Mouse (Mus musculus): ENCODE results near the gene Ppp1r10. TPM values are rescaled to one million over a fixed set of nuclear protein-coding genes. Genes with fewer than 3 reads are reported as not detected.
"Not testable (repeated sequence)": the region's sequence is repeated elsewhere in the genome, so short reads cannot be mapped to it uniquely, and the experiment has no call there.

Ppp1r10 gene
- polyA plus RNA-seq, 1 experiment from 2014 or later: 39.5 TPM

DNA sequence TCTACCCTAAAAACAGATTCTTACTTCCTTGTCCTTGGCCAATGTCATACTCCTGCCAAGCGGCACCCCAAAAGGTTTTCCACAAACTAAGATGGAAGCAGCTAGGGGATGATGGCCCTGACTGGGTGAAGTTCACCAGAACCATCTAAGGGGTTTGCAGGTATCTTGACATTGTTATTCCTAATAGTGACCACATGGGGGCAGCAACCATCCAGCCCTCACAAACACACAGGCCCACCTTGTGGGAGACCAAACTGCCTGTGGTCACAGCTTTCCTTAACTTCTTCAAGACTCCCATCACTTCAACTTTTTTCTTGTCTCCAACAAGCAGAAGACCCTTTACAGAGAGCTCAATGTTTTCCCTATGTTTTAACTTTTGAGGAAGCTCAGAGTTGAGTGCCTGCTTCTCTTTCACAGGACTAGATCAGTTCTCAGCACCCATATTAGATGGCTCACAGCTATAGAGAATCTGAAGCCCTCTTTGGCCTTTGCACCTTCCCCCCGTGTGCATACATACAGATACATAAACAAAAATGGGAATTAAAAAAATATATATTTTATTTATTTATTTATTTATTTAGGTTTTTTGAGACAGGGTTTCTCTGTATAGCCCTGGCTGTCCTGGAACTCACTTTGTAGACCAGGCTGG lies 21.6 kb downstream of the Ppp1r10 start:
- WGBS: 45% methylated on average over 2 of the region's 2 CpGs
- ATAC-seq (ENCODE audit: insufficient number of reproducible peaks, low FRiP score, low TSS enrichment, low read depth): no peak
- no peak overlapping the region for H3K27ac ChIP-seq (replicated peaks)
- H3K4me2 ChIP-seq (replicated peaks): no peak overlapping the region
- H3K4me1 ChIP-seq: no peaks in the 10 kb centered on the region
- H3K9ac ChIP-seq: no peak overlapping the region
- no peaks in the 10 kb centered on the region for H3K27me3 ChIP-seq
- no peaks in the 10 kb centered on the region for H3K9me3 ChIP-seq (replicated peaks)
- no peak overlapping the region for H3K4me3 ChIP-seq (replicated peaks)
- H3K36me3 ChIP-seq: no peaks in the 10 kb centered on the region

DNA sequence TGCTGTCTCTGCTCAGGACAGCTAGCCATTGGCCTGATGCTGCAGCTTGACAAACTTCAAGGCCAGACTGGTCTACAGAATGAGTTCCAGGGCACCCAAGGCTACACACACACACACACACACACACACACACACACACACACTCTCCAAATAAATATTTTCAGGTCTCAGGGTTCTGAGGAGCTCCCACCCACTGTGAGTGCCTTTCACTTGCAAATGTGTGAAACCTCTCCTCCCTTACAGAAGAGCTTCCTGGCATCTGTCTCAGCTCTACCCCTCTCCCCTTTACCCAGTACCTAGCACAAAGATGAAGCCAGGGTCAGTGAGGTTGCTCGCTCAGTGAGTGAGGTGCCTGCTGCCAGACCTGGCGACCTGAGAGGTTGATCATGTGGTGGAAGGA lies 22.9 kb downstream of the Ppp1r10 start:
- no peaks in the 10 kb centered on the region for H3K9me3 ChIP-seq (replicated peaks)
- H3K27ac ChIP-seq (replicated peaks): no peak overlapping the region
- H3K4me1 ChIP-seq: no peaks in the 10 kb centered on the region
- no peak overlapping the region for H3K4me2 ChIP-seq (replicated peaks)
- no peaks in the 10 kb centered on the region for H3K36me3 ChIP-seq
- 39% methylated on average over 2 of the region's 2 CpGs for WGBS
- no peak overlapping the region for H3K4me3 ChIP-seq (replicated peaks)
- ATAC-seq (ENCODE audit: insufficient number of reproducible peaks, low FRiP score, low TSS enrichment, low read depth): no peak
- no peaks in the 10 kb centered on the region for H3K27me3 ChIP-seq
- no peak overlapping the region for H3K9ac ChIP-seq

DNA sequence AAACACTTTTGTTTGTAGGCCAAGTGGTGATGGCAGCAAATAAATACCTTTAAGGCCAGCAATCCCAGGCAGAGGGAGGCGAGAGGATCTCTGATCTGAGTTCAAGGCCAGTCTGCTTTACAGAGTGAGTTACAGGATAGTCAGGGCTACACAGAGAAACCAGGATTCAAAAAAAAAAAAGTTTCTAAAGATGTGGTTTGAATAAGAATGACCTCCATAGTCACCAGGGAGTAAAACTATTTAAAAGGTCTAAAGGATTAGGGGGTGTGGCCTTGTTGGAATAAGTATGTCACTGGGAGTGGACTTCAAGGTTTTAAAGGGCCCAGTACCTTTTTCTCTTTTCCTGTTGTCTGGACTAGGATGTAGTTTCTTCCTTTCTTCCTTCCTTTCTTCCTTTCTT lies 23.7 kb downstream of the Ppp1r10 start:
- no peak for ATAC-seq (ENCODE audit: insufficient number of reproducible peaks, low FRiP score, low TSS enrichment, low read depth)
- 53% methylated on average over 1 of the region's 1 CpGs for WGBS
- H3K27me3 ChIP-seq: no peaks in the 10 kb centered on the region

DNA sequence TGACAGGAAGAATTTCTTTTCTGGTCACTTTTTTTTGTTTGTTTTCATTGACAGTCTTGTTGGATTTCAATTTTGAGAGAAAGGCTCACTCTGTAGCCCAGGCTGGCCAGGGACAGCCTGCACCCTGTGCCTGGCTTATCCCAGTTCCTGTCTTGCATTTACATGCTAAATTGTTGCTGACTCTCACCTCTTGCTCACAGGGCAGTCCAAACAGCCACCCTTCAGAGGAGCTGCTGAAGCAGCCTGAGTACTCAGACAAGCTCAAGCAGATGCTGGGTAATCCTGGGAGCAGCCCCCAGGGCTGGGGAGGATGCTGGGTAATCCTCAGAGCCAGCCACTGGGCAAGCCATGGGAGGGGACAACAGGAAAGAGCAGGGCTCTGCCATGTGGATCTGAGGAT lies 34.7 kb downstream of the Ppp1r10 start:
- not testable (repeated sequence) for ATAC-seq (ENCODE audit: insufficient number of reproducible peaks, low FRiP score, low TSS enrichment, low read depth); H3K4me3 ChIP-seq (replicated peaks); H3K36me3 ChIP-seq; H3K9me3 ChIP-seq (replicated peaks); H3K27ac ChIP-seq (replicated peaks); H3K9ac ChIP-seq; H3K4me1 ChIP-seq; H3K4me2 ChIP-seq (replicated peaks); H3K27me3 ChIP-seq

More for the DNA sequence above, 23.7 kb downstream of the Ppp1r10 start:
- Histone ChIP-seq H3K27ac (replicated peaks) (no peak overlapping the region), H3K4me1 (no peaks in the 10 kb centered on the region), H3K9me3 (replicated peaks) (no peaks in the 10 kb centered on the region), H3K9ac (no peak overlapping the region), H3K36me3 (no peaks in the 10 kb centered on the region), H3K4me2 (replicated peaks) (no peak overlapping the region), H3K4me3 (replicated peaks) (no peak overlapping the region)

DNA sequence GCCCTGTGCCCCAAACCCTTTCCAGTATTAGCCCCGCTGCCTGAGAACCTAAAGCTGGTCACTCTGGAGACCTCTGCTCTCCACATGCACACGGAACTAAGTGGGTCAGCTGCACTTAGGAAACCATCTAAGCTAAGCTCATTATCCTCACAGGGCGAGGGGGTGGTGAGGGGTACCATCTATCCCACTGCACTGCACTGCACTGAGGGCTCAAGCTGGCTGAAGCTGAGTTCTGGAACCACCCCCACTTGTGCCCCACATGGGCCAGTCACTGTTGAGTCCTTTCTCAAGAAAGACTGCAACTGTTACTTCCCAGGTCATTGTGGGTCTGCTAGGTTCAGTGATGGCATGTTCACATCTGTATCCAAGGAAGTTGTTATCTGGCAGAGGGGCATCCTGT lies 36.3 kb downstream of the Ppp1r10 start:
- peaks cover 22% of the 10 kb centered on the region for H3K36me3 ChIP-seq
- H3K4me2 ChIP-seq (replicated peaks); H3K4me3 ChIP-seq (replicated peaks); H3K27me3 ChIP-seq; H3K9me3 ChIP-seq (replicated peaks); H3K4me1 ChIP-seq; ATAC-seq (ENCODE audit: insufficient number of reproducible peaks, low FRiP score, low TSS enrichment, low read depth); H3K27ac ChIP-seq (replicated peaks); H3K9ac ChIP-seq: not testable (repeated sequence)
- WGBS: 87% methylated on average over 2 of the region's 3 CpGs

DNA sequence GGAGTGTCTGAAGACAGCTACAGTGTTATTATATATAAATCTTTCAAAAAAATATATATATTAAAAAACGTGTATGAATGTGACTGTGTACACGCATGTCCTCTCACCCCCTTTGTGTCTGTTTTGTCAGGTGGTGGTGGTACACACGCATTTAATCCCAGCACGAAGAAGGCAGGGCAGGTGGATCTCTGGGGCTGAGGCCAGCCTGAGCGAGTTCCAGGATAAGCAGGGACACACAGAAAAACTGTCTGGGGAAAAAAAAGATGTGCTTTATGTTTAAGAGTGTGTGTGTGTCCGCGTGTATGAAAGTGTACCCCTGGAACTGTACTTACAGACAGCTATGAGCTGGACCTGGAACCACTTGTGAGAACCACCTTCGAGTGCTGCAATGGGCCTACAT lies 38.4 kb downstream of the Ppp1r10 start:
- no peaks in the 10 kb centered on the region for H3K9me3 ChIP-seq (replicated peaks)
- H3K4me3 ChIP-seq (replicated peaks): no peak overlapping the region
- no peaks in the 10 kb centered on the region for H3K4me1 ChIP-seq
- no peak overlapping the region for H3K4me2 ChIP-seq (replicated peaks)
- WGBS: 75% methylated on average over 8 of the region's 8 CpGs
- no peak overlapping the region for H3K27ac ChIP-seq (replicated peaks)
- no peak overlapping the region for H3K9ac ChIP-seq
- no peak for ATAC-seq (ENCODE audit: insufficient number of reproducible peaks, low FRiP score, low TSS enrichment, low read depth)
- peaks cover 43% of the 10 kb centered on the region for H3K36me3 ChIP-seq
- no peaks in the 10 kb centered on the region for H3K27me3 ChIP-seq

DNA sequence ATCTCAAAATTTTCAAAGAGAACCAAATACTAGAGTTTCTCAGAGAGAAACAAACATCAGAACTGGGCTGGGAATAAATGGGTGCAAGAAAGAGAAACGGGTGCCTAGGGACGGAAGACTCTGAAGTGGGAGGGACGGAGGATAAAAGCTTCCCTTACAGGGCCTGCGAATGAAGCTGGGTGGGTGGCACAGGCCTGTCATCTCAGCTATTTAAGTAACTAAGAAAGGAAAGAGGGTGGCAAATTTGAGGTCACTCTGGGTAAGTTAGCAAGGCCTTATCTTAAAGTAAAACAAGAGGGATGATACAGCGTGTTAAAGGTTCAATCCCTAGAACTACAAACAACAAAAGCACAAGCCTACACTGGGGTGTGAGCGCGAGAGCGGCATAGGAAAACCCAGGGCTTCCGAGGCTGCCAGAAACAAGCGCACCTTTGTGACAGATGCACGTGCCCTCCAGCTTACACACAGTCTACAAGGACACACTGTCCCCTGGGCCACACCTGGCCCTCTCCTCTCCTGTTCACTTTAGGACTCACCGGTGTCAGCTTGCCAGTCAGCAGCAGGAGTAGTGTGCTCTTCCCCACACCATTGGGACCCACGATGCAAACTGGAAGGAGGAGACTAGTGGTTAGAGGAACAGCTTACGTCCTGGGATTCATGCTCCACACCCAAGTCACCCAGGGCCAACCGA lies 42.4 kb downstream of the Ppp1r10 start:
- no peak overlapping the region for H3K27ac ChIP-seq (replicated peaks)
- H3K27me3 ChIP-seq: no peaks in the 10 kb centered on the region
- H3K9me3 ChIP-seq (replicated peaks): no peaks in the 10 kb centered on the region
- no peak overlapping the region for H3K9ac ChIP-seq
- 95% methylated on average over 15 of the region's 15 CpGs for WGBS
- H3K36me3 ChIP-seq: peaks cover 82% of the 10 kb centered on the region
- no peak overlapping the region for H3K4me2 ChIP-seq (replicated peaks)
- H3K4me3 ChIP-seq (replicated peaks): no peak overlapping the region
- H3K4me1 ChIP-seq: no peaks in the 10 kb centered on the region
- no peak for ATAC-seq (ENCODE audit: insufficient number of reproducible peaks, low FRiP score, low TSS enrichment, low read depth)

DNA sequence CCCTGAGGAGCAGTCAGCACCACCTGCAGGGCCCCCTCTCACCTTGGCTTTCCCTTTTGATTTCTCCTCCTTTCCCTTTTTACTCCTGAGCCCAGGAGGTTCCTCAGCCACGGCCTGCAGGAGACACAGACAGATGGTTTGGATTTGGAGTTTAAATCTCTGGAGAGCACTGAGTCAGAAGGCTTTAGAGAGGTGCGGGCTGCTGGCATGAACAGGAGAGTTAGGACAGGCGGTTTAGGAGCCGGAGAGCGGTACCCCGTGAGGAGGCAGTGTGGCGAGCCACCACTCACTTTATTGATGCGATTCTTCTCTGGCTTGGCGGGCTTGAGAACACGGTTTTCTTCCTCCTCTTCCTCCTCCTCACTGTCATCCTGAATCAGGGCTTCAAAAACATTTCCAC lies 47.0 kb downstream of the Ppp1r10 start:
- H3K27ac ChIP-seq (replicated peaks): no peak overlapping the region
- H3K27me3 ChIP-seq: no peaks in the 10 kb centered on the region
- H3K36me3 ChIP-seq: peaks cover 74% of the 10 kb centered on the region
- H3K4me1 ChIP-seq: peaks cover 1% of the 10 kb centered on the region
- H3K9me3 ChIP-seq (replicated peaks): no peaks in the 10 kb centered on the region
- H3K4me3 ChIP-seq (replicated peaks): no peak overlapping the region
- ATAC-seq (ENCODE audit: insufficient number of reproducible peaks, low FRiP score, low TSS enrichment, low read depth): no peak
- 77% methylated on average over 10 of the region's 10 CpGs for WGBS
- H3K4me2 ChIP-seq (replicated peaks): no peak overlapping the region
- H3K9ac ChIP-seq: no peak overlapping the region

DNA sequence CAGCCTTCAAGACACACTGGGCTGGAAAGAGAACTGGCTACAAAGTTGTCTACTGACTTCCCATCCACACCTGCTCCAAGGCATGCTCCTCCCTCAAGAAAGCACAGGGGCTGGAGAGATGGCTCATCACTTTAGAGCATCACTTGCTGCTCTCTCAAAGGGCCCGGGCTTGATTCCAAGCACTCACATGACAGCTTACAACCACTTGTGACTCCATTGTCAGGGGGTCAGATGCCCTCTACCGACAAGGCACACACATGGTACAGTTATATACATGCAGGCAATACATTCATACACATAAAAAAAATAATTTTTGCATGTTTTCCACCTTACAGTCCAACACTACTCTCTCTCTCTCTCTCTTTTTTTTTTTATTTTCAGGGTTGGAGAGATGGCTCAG lies 51.4 kb downstream of the Ppp1r10 start:
- no peak overlapping the region for H3K4me2 ChIP-seq (replicated peaks)
- H3K4me1 ChIP-seq: peaks cover 17% of the 10 kb centered on the region
- no peak overlapping the region for H3K4me3 ChIP-seq (replicated peaks)
- no peak overlapping the region for H3K27ac ChIP-seq (replicated peaks)
- no peaks in the 10 kb centered on the region for H3K27me3 ChIP-seq
- no peak overlapping the region for H3K9ac ChIP-seq
- peaks cover 37% of the 10 kb centered on the region for H3K36me3 ChIP-seq
- no peaks in the 10 kb centered on the region for H3K9me3 ChIP-seq (replicated peaks)
- ATAC-seq (ENCODE audit: insufficient number of reproducible peaks, low FRiP score, low TSS enrichment, low read depth): no peak
- 89% methylated on average over 2 of the region's 2 CpGs for WGBS

DNA sequence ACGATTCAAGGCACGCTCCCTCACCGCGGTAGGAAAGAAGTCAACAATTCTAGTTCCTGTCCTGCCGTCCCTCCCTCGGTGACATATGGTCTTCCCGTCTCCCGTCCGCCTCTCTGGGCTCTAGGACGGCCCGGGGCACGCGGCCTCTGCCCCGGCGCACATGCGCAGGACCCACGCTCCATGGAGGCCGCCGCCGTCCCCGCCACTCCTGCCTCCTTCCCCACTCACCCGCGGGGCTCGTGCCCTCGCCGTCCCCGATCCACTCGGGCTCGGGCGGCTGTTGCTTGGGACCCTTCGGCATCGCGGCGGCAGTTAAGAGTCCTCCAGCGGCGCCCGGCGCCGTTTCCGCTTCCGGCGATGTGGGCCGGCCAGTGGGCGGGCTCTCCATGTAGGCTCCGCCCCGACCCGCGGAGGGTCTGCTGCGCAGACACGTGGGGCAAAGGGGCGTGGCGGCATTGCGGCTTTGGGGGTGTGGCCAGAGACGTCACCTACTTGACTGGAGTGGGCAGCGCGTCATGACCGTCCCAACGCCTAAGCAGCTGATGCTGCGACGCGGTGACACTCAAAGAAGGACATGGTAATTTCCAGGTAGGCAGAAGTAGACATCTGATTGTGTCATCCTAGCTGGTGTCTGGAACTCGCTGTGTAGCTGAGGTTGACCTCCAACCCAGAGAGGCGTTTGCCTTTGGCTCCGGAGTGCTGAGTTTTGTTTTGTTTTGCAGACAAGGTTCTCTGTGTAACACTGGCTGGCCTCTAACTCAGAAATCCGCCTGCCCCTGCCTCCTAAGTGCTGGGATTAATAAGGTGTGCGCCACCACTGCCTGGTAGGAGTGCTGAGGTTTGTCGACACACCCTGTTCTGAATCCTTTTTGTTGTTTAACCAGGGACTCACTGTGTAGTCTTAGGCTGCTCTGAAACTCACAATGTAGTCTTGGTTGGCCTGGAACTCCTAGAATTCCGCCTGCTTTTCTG lies 53.5 kb downstream of the Ppp1r10 start, which contains the start of gene Abcf1:
Gene Abcf1, minus strand, starts transcription at position 344 of the 972 bp plus-strand sequence.
- Histone ChIP-seq H3K27me3 (no peaks in the 10 kb centered on the region), H3K27ac (replicated peaks) (peak within 1 kb of the TSS; percentile 87), H3K4me1 (peaks cover 17% of the 10 kb centered on the region), H3K4me3 (replicated peaks) (peak within 1 kb of the TSS; percentile 78), H3K4me2 (replicated peaks) (peak within 1 kb of the TSS; percentile 75), H3K36me3 (peaks cover 33% of the 10 kb centered on the region), H3K9me3 (replicated peaks) (no peaks in the 10 kb centered on the region), H3K9ac (peak within 1 kb of the TSS; percentile 77)
- under 1% methylated on average over 68 of the region's 68 CpGs for WGBS
- ATAC-seq (ENCODE audit: insufficient number of reproducible peaks, low FRiP score, low TSS enrichment, low read depth): peak; percentile 97

DNA sequence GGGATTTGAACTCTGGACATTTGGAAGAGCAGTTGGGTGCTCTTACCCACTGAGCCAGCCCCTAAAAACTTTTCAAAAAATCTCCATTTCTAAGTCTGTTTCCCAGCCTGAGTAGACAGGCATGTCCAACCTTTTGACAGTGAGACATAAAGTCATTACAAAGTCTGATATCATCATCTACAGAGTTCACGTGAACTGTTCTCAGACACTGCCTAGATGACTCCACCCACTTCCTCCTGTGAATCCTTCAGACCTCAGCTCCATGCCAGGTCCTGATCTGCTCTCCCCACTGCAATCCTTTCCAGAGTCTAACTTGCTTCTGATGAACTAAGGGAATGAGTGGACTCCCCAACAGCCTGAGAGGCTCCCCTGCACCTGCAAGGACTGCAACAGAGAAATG lies 55.9 kb downstream of the Ppp1r10 start:
- WGBS: 62% methylated on average over 1 of the region's 1 CpGs
- no peak overlapping the region for H3K4me3 ChIP-seq (replicated peaks)
- no peak overlapping the region for H3K9ac ChIP-seq
- no peak for ATAC-seq (ENCODE audit: insufficient number of reproducible peaks, low FRiP score, low TSS enrichment, low read depth)
- peaks cover 32% of the 10 kb centered on the region for H3K36me3 ChIP-seq
- no peaks in the 10 kb centered on the region for H3K9me3 ChIP-seq (replicated peaks)
- H3K4me1 ChIP-seq: peaks cover 17% of the 10 kb centered on the region
- H3K4me2 ChIP-seq (replicated peaks): no peak overlapping the region
- H3K27ac ChIP-seq (replicated peaks): no peak overlapping the region
- no peaks in the 10 kb centered on the region for H3K27me3 ChIP-seq

Measured in embryonic facial prominence, embryonic 15.5 days (tissue).